Mouse (Mus musculus): Measurements from ENCODE around the gene Gnao1. TPM values are rescaled to one million over a fixed set of nuclear protein-coding genes. Genes with fewer than 3 reads are reported as not detected.
A peak's percentile ranks its signal among the peaks of the same experiment; 100 is the strongest.

Gnao1 gene
- total and polyA plus RNA-seq, 2 experiments: under 0.01 to 0.26 TPM

DNA sequence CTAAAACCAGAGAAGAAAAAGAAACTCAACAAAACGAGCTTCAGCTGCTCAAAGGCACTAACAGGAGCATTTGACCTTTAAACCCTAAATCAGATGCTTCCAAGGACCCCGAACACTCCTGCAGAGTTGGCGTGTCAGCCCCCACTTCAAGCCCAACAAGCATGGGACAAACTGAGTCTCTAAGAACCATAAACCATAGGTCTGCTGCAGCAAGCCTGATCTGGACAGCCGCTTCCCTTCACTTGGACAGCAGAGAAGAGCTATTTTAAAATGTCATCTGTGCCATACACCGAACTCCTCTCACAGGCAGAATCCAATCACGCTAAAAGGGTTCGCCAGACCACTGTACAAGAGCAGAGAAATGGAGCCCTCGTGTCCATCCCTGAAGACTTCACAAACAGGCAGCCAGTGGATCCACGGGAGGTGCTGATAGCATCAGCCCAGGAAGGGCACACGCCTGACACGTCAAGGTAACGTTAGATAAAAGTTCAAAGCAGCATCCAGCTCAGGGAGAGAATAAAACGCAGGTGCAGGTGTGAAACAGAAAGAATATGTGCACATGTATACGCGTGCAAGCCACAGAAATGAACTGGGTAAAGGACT lies 199.6 kb downstream of the Gnao1 start:
- TF ChIP-seq POLR2A (IDR thresholded peaks at IDR 0.05; ENCODE audit: extremely low read depth, insufficient read depth, low read length) (no peak), CTCF (IDR thresholded peaks at IDR 0.05; ENCODE audit: low read depth, low read length) (no peak)
- H3K36me3 ChIP-seq (ENCODE audit: control insufficient read depth, insufficient read depth, low read length): peaks cover 7% of the 10 kb centered on the region
- H3K27me3 ChIP-seq (ENCODE audit: control insufficient read depth, insufficient read depth, low read length): no peaks in the 10 kb centered on the region
- peaks cover 39% of the 10 kb centered on the region; the same call in 1 of the 2 replicates for H3K79me2 ChIP-seq (ENCODE audit: control insufficient read depth, insufficient read depth, low read length)
- DNase-seq (ENCODE audit: extremely low read depth, low read depth, low spot score): peak; percentile 16
- peak overlapping the region; percentile 5; the same call in 1 of the 2 replicates for H3K9ac ChIP-seq (ENCODE audit: low read depth, low read length)
- H3K4me3 ChIP-seq (ENCODE audit: insufficient read depth, low read depth, low read length): no peak overlapping the region
- H3K4me1 ChIP-seq (ENCODE audit: control insufficient read depth, insufficient read depth, low read length): peaks cover 12% of the 10 kb centered on the region
- H3K27ac ChIP-seq (replicated peaks; ENCODE audit: insufficient read depth, low read depth, low read length): peak overlapping the region; percentile 92
- WGBS: 26% methylated on average over 15 of the region's 15 CpGs

DNA sequence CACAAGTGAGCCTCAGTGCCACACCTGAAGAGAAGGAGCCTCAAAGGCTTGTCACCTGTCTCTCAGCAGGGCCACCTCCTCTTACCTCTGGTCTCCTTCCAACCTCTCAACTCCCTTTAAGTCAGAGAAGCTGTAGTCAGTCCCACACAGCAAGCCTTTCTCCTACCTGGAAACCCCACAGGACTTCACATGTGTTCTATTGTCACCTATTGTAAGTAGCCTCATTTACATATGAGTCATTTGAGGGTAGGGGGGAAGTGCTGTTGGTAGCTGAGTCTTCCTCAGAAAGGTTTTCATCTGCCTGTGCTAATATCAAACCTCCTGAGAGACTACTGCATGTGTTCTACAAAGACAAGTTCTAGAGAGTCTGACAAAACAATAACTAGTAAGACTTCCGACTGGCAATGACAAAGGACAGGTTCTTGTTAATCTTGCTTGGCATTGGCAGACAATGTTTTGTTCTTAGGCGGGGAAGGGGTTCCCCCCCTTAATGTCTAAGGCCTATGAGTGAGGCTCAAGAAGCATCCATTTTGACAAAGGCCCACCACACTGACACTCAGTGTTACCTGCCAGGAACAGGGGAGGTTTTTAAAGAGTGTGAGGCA lies 200.4 kb downstream of the Gnao1 start:
- Histone ChIP-seq H3K27ac (replicated peaks; ENCODE audit: insufficient read depth, low read depth, low read length) (peak overlapping the region; percentile 92), H3K4me3 (ENCODE audit: insufficient read depth, low read depth, low read length) (peak overlapping the region; percentile 99), H3K36me3 (ENCODE audit: control insufficient read depth, insufficient read depth, low read length) (no peaks in the 10 kb centered on the region; the same call in 1 of the 2 replicates), H3K27me3 (ENCODE audit: control insufficient read depth, insufficient read depth, low read length) (no peaks in the 10 kb centered on the region), H3K79me2 (ENCODE audit: control insufficient read depth, insufficient read depth, low read length) (peaks cover 36% of the 10 kb centered on the region; the same call in 1 of the 2 replicates), H3K4me1 (ENCODE audit: control insufficient read depth, insufficient read depth, low read length) (peaks cover 18% of the 10 kb centered on the region), H3K9ac (ENCODE audit: low read depth, low read length) (peak overlapping the region; percentile 81)
- DNase-seq (ENCODE audit: extremely low read depth, low read depth, low spot score): peak; percentile 46
- TF ChIP-seq CTCF (IDR thresholded peaks at IDR 0.05; ENCODE audit: low read depth, low read length) (no peak), POLR2A (IDR thresholded peaks at IDR 0.05; ENCODE audit: extremely low read depth, insufficient read depth, low read length) (no peak)
- WGBS: 27% methylated on average over 2 of the region's 2 CpGs

GRCm38 (mm10) chr8:94011076-94012012 lies 201.6 kb downstream of the Gnao1 start:
- under 1% methylated on average over 48 of the region's 48 CpGs for WGBS
- peaks cover 18% of the 10 kb centered on the region for H3K4me1 ChIP-seq (ENCODE audit: control insufficient read depth, insufficient read depth, low read length)

DNA sequence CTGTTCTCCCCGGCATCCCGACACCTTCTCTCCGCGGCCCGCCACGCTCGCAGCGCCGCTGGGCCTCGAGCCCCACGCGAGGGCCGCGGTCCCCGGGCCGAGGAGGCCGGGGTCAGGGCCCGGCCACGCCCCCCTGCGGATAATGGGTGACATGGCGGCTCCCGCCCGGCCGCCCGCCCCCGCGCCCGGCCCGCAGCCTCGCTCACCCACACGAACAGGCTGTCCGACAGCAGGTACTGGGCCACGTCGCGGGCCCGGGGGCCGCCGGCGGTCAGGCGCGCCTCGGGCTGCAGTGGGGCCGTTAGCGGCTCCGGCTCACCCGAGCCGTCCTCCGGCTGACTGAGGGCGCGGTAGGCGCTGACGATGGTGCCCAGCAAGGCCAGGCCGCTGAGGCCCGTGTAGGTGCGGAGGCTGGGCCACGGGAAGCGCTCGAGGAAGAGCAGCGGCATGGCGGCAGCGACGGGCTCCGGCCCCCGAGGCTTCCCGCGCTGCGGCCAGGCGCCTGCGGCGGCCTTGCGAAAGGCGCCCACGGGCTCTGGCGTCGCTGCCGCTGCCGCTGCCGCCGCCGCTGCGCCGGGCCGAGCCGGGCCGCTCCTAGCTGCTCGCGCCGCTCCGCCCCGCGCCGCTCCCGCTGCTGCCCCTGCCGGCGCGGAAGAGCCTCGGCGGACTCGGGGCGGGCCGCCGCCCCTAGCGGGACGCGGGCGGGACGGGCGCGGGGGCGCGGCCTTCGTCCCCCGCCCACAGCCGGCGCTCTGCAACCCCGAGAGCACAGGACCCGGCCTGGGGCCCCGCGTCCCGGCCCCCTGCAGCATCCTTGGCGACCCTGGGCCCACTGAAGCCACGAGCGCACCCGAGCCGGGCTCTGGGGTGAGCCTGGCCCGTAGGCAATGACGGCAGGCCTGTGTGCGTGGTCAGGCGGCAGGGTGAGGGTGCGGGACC lies 202.5 kb downstream of the Gnao1 start, which contains the start of gene Amfr:
TSS of gene Amfr (minus strand) at position 830 of the 939 bp plus-strand sequence.
- Histone ChIP-seq H3K9ac (ENCODE audit: low read depth, low read length) (peak within 1 kb of the TSS; percentile 100), H3K4me1 (ENCODE audit: control insufficient read depth, insufficient read depth, low read length) (peaks cover 18% of the 10 kb centered on the region), H3K36me3 (ENCODE audit: control insufficient read depth, insufficient read depth, low read length) (no peaks in the 10 kb centered on the region), H3K27me3 (ENCODE audit: control insufficient read depth, insufficient read depth, low read length) (no peaks in the 10 kb centered on the region), H3K79me2 (ENCODE audit: control insufficient read depth, insufficient read depth, low read length) (peaks cover 32% of the 10 kb centered on the region; the same call in 1 of the 2 replicates), H3K4me3 (ENCODE audit: insufficient read depth, low read depth, low read length) (peak within 1 kb of the TSS; percentile 99), H3K27ac (replicated peaks; ENCODE audit: insufficient read depth, low read depth, low read length) (peak within 1 kb of the TSS; percentile 95)
- peak; percentile 35 for DNase-seq (ENCODE audit: extremely low read depth, low read depth, low spot score)
- WGBS: under 1% methylated on average over 86 of the region's 130 CpGs
- TF ChIP-seq POLR2A (IDR thresholded peaks at IDR 0.05; ENCODE audit: extremely low read depth, insufficient read depth, low read length) (no peak), CTCF (IDR thresholded peaks at IDR 0.05; ENCODE audit: low read depth, low read length) (peak; percentile 47; the same call in 1 of the 2 replicates)

More at GRCm38 (mm10) chr8:94011076-94012012, 201.6 kb downstream of the Gnao1 start:
- Histone ChIP-seq H3K79me2 (ENCODE audit: control insufficient read depth, insufficient read depth, low read length) (peaks cover 35% of the 10 kb centered on the region; the same call in 1 of the 2 replicates), H3K9ac (ENCODE audit: low read depth, low read length) (peak overlapping the region; percentile 100), H3K27me3 (ENCODE audit: control insufficient read depth, insufficient read depth, low read length) (no peaks in the 10 kb centered on the region), H3K4me3 (ENCODE audit: insufficient read depth, low read depth, low read length) (peak overlapping the region; percentile 99), H3K36me3 (ENCODE audit: control insufficient read depth, insufficient read depth, low read length) (no peaks in the 10 kb centered on the region), H3K27ac (replicated peaks; ENCODE audit: insufficient read depth, low read depth, low read length) (peak overlapping the region; percentile 95)
- peak; percentile 56 for DNase-seq (ENCODE audit: extremely low read depth, low read depth, low spot score)
- TF ChIP-seq POLR2A (IDR thresholded peaks at IDR 0.05; ENCODE audit: extremely low read depth, insufficient read depth, low read length) (no peak), CTCF (IDR thresholded peaks at IDR 0.05; ENCODE audit: low read depth, low read length) (no peak)

All from liver, adult 2 months (tissue).